Mouse (Mus musculus) forebrain, embryonic 14.5 days (tissue): ENCODE measurements around the gene Ptges2. TPM values are rescaled to one million over a fixed set of nuclear protein-coding genes. Genes with fewer than 3 reads are reported as not detected.

Experiments used
- ATAC-seq: fragments of 200-750 bp; cut with Nextera tagmentation; 2 replicates; pipeline ENCODE4 v1.8.0; 2017; ENCODE audit warnings: mild to moderate bottlenecking, moderate library complexity
- DNase-seq: peaks from one replicate; pipeline ENCODE4 v3.0.0-alpha.2; 2015; ENCODE audit warnings: low spot score
- H3K27ac ChIP-seq: fragments of 300-500 bp; sonication (generic); 2 replicates; pipeline ENCODE4 v1.5.1; 2014; ENCODE audit warnings: low read depth, mild to moderate bottlenecking, control low read depth, low read length, moderate library complexity
- H3K27me3 ChIP-seq: fragments of 300-500 bp; sonication (generic); replicated peaks from 2 replicates; pipeline ENCODE4 v1.6.1; 2014; ENCODE audit warnings: low read length, control low read depth, mixed read lengths; ENCODE audit not compliant: control insufficient read depth, insufficient read depth
- H3K36me3 ChIP-seq: fragments of 300-500 bp; sonication (generic); 2 replicates; pipeline ENCODE4 v1.6.1; 2014; ENCODE audit warnings: low read length, control low read depth; ENCODE audit not compliant: control insufficient read depth, insufficient read depth
- H3K4me1 ChIP-seq: fragments of 300-500 bp; sonication (generic); 2 replicates; pipeline ENCODE4 v1.6.1; 2014; ENCODE audit warnings: antibody characterized with exemption, low read length, control low read depth; ENCODE audit not compliant: control insufficient read depth, insufficient read depth
- H3K4me2 ChIP-seq: fragments of 300-500 bp; sonication (generic); 2 replicates; pipeline ENCODE4 v1.6.1; 2014; ENCODE audit warnings: mild to moderate bottlenecking, control low read depth, low read length
- H3K4me3 ChIP-seq: fragments of 300-500 bp; sonication (generic); 2 replicates; pipeline ENCODE4 v1.5.1; 2014; ENCODE audit warnings: low read depth, low read length, control low read depth
- H3K9ac ChIP-seq: fragments of 300-500 bp; sonication (generic); 2 replicates; pipeline ENCODE4 v1.6.1; 2014; ENCODE audit warnings: mild to moderate bottlenecking, low read length, control low read depth, moderate library complexity
- H3K9me3 ChIP-seq: fragments of 300-500 bp; sonication (generic); replicated peaks from 2 replicates; pipeline ENCODE4 v1.6.1; 2016; ENCODE audit warnings: low read length, control low read depth, mixed read lengths; ENCODE audit not compliant: control insufficient read depth
- WGBS: fragments of 180-500 bp; shearing (Covaris S2); extraction: QIAGEN DNeasy Blood & Tissue Kit; methylation state at CpG from one replicate; pipeline ENCODE4 v1.1.7; 2014; 5-methylcytosine and 5-hydroxymethylcytosine counted together
- polyA plus RNA-seq: library from polyadenylated mRNA; unstranded; fragments of >200 nt; fragmentation: Nextera tagmentation; extraction: Ambion mirVana; gene quantifications from 2 replicates; pipeline ENCODE4 v1.2.1, GENCODE M21; 2014

Ptges2 gene
- polyA plus RNA-seq, 1 experiment from 2014 or later, result 42.2 TPM

- no peak overlapping the region for H3K4me2 ChIP-seq
- H3K4me3 ChIP-seq, result no peak overlapping the region
- H3K4me1 ChIP-seq, result peaks cover 42% of the 10 kb centered on the region
- WGBS, result 5% methylated on average over 3 of the region's 3 CpGs
- no peaks in the 10 kb centered on the region for H3K9me3 ChIP-seq
- peaks cover 21% of the 10 kb centered on the region for H3K36me3 ChIP-seq
- H3K27me3 ChIP-seq, result no peaks in the 10 kb centered on the region
- no peak for DNase-seq
- H3K27ac ChIP-seq, result peak overlapping the region; percentile 48; the same call in 1 of the 2 replicates
- H3K9ac ChIP-seq, result no peak overlapping the region
- no peak for ATAC-seq
These were observed 29.1 kb downstream of the Ptges2 start for GRCm38 (mm10) chr2:32424796-32425195.

DNA sequence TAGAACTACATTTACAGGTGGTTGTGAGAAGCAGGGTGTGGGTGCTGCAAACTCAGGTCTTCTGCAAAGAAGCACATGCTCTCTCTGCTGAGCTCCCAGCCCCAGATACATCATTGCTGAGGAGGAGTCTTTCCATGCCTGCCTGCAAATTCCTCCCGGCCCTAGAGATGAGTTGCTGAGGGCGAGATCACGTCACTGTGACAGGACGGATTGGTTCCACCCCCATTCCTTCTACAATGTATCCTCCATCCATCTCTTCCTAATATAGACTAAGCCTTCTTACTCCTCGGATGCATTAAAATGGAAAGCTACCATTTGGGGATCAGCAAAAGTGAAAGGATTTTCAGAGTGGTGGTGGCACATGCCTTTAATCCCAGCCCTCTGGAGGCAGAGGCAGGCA, 29.9 kb downstream of the Ptges2 start:
- H3K36me3 ChIP-seq, result peaks cover 13% of the 10 kb centered on the region
- H3K4me1 ChIP-seq, result peaks cover 50% of the 10 kb centered on the region
- H3K27me3 ChIP-seq, result no peaks in the 10 kb centered on the region
- no peaks in the 10 kb centered on the region for H3K9me3 ChIP-seq
- no peak overlapping the region for H3K27ac ChIP-seq
- ATAC-seq, result no peak
- H3K4me2 ChIP-seq, result no peak overlapping the region
- 86% methylated on average over 5 of the region's 5 CpGs for WGBS
- no peak overlapping the region for H3K4me3 ChIP-seq
- H3K9ac ChIP-seq, result no peak overlapping the region
- DNase-seq, result no peak

DNA sequence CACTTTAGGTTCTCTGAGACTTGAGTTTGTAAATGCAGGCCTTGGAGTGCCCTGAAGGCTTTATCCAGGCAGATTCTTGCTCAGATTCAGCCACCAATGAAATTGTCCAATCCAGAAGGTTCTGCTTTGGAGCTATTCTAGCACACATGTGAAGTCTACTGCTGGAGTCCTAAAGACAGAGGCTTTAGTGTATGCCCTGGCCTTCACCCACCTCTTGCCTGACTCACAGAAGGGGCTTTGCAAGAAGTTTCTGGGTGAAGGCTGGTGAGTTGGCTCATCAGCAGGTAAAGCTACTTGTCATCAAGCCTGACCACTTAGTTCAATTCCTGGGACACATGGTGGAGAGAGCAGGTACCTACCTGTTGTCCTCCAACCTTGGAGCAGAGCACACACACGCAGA, 30.4 kb downstream of the Ptges2 start:
- Histone ChIP-seq H3K9me3 (no peaks in the 10 kb centered on the region), H3K4me2 (no peak overlapping the region), H3K27ac (no peak overlapping the region), H3K4me1 (peaks cover 52% of the 10 kb centered on the region), H3K4me3 (no peak overlapping the region), H3K27me3 (no peaks in the 10 kb centered on the region), H3K36me3 (peaks cover 8% of the 10 kb centered on the region), H3K9ac (no peak overlapping the region)
- WGBS, result 88% methylated on average over 1 of the region's 1 CpGs
- ATAC-seq, result no peak
- DNase-seq, result no peak

DNA sequence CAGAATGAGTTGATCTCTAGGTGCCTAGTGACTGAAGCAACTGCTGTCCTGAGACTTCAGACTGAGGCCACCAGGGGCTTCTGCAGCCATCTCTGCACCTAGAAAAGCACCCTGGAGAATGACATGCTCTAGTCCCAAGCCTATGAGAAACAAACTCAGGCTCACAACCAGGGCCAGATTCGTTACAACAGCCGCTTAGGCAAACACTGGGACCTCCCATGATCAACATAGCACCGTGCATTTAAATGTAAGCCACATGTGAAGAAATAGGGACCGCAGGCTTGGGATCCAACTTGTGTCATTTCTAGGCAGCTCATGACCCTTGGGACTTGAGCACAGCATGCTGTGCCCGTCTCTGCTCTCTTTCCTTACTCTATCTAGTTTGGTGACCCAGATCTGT, 32.0 kb downstream of the Ptges2 start:
- Histone ChIP-seq H3K36me3 (0 out of 2 replicates have a peak, but pooled peaks cover 3% of the 10 kb centered on the region), H3K4me2 (peak overlapping the region; percentile 85), H3K4me3 (0 out of 2 replicates have a peak overlapping the region, but pooled peaks have one; percentile 26), H3K27ac (peak overlapping the region; percentile 85; the same call in 1 of the 2 replicates), H3K9ac (no peak overlapping the region), H3K4me1 (peaks cover 59% of the 10 kb centered on the region), H3K27me3 (no peaks in the 10 kb centered on the region), H3K9me3 (no peaks in the 10 kb centered on the region)
- no peak for DNase-seq
- 75% methylated on average over 5 of the region's 5 CpGs for WGBS
- ATAC-seq, result no peak

- WGBS, result 18% methylated on average over 8 of the region's 8 CpGs
- peak overlapping the region; percentile 26 for H3K4me3 ChIP-seq
- peaks cover 56% of the 10 kb centered on the region for H3K4me1 ChIP-seq
- peak overlapping the region; percentile 60 for H3K9ac ChIP-seq
- H3K4me2 ChIP-seq, result peak overlapping the region; percentile 85
- peak; percentile 89 for DNase-seq
- H3K9me3 ChIP-seq, result no peaks in the 10 kb centered on the region
- H3K27me3 ChIP-seq, result no peaks in the 10 kb centered on the region
- H3K27ac ChIP-seq, result peak overlapping the region; percentile 85
- ATAC-seq, result peak; percentile 68
- H3K36me3 ChIP-seq, result 0 out of 2 replicates have a peak, but pooled peaks cover 3% of the 10 kb centered on the region
These were observed 32.6 kb downstream of the Ptges2 start for GRCm38 (mm10) chr2:32428262-32428722.

DNA sequence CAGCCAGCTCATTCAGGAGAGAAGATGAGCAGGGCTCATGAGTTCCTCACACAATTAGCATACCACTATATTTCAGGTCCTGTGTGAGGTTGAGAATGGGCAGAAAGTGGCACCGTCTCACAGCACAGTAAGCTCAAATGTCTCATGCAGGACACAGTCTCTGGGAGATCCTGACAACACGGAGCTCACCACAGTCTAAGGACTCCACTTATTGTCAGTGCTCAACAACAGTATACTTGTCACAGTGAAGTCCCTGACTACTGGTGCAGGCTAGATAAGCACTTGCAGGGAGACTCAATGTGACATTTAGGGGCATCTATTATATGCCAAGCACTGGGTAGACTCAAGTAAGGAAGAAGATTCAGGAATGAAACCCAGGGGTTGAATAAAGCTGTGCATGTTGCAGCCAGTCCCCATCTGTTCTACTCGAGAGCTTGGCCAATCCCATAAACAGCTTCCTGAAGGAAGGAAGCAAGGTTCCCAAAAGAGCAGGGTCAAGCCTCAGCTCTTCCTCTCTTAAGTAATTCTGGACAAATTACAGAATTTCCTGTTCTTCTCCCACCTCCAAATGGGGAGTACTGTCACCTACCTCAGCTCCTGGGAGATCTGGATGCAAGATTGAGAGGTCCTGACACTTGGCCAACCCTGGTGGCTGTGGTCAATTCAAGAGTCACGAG, 33.7 kb downstream of the Ptges2 start:
- Histone ChIP-seq H3K4me1 (peaks cover 45% of the 10 kb centered on the region), H3K9ac (peak overlapping the region; percentile 60; the same call in 1 of the 2 replicates), H3K9me3 (no peaks in the 10 kb centered on the region), H3K36me3 (0 out of 2 replicates have a peak, but pooled peaks cover 3% of the 10 kb centered on the region), H3K27me3 (no peaks in the 10 kb centered on the region), H3K27ac (peak overlapping the region; percentile 85), H3K4me3 (peak overlapping the region; percentile 26), H3K4me2 (peak overlapping the region; percentile 85)
- ATAC-seq, result no peak
- 66% methylated on average over 4 of the region's 4 CpGs for WGBS
- DNase-seq, result no peak

DNA sequence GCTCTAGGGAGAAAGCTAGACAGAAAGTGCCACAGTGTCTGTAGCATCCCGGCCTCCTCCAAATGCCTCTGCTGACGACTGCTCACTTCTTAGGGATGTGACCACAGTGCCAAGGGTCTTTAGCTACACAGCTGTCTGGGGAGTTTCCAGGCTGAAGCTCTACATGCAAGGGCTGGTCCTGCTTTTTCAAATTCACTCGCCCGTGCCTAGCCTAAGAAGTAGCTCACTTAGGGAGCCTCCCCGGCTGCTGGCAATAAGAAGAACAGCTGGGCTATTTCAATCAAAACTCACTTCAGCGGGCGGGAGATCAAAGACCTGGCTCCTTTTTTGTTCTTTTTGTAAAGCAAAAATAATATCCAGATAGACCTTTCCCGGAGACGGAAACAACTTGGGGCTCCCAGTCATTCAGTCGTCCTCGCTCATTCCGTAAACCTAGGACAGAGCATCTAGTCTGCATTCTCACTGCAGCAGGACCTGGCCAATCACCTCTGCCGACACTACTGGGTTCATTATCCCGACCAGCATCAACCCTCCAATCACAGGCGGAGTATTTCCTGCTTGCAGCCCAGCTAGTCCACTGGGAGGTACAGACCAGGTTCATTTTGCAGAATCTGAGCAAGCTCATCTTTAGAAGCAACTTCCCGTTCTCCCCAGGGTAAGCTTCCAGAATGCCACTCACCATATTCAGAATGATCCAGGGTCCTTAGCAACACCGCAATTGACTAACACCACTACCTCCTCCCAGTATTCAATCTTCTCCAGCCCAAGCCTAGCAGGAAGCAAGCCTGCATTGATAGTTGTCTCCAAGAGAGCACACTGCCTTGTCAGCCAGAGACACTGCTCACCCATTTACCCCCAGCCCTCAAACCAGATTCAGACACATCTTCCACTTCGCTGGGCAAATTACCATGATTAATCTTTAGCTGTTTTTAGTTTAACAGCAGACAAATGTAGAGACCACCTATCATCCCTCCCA, 35.3 kb downstream of the Ptges2 start:
- H3K4me3 ChIP-seq, result peak overlapping the region; percentile 48
- peaks cover 41% of the 10 kb centered on the region for H3K4me1 ChIP-seq
- DNase-seq (peak; percentile 97), ATAC-seq (peak; percentile 96)
- no peaks in the 10 kb centered on the region for H3K9me3 ChIP-seq
- H3K4me2 ChIP-seq, result peak overlapping the region; percentile 85
- peak overlapping the region; percentile 68 for H3K9ac ChIP-seq
- H3K27ac ChIP-seq, result peak overlapping the region; percentile 91
- 0 out of 2 replicates have a peak, but pooled peaks cover 3% of the 10 kb centered on the region for H3K36me3 ChIP-seq
- no peaks in the 10 kb centered on the region for H3K27me3 ChIP-seq
- 5% methylated on average over 18 of the region's 18 CpGs for WGBS

DNA sequence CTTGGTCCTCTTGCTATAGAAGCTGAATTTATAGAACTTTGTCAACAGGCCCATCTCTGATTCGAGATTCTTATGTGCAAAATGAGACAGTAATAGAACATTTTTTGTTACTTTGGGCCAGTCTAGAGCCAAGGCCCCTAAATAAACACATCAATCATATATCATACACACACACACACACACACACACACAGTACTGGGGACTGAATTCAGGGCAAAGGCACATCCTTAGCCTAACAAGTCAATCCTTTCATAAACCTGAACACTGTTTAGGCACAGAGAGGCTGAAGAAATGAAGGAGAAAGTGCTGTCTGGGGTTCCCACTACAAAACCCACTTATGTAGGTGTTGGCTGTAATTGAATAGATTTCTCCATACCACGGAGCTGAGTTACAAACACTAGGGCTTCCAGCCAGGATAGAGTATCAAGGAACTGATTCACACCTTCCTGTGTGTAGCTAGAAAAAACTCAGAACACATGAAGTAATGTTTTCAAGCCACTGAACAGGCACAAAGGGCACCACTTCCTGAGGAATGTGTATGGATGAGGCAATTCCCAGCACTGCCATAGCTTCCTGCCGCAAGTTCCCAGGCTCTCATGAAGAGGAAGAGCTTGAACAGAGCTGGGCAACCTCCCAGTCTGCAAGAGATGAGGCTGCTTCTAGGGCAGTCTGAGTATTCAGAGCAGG, 41.1 kb downstream of the Ptges2 start:
- Histone ChIP-seq H3K4me2 (no peak overlapping the region), H3K27me3 (no peaks in the 10 kb centered on the region), H3K4me1 (peaks cover 12% of the 10 kb centered on the region; the same call in 1 of the 2 replicates), H3K9me3 (no peaks in the 10 kb centered on the region), H3K36me3 (no peaks in the 10 kb centered on the region), H3K9ac (no peak overlapping the region), H3K4me3 (no peak overlapping the region), H3K27ac (peak overlapping the region; percentile 59)
- ATAC-seq (peak; percentile 82), DNase-seq (peak; percentile 89)
- WGBS, result 18% methylated on average over 3 of the region's 3 CpGs
